Mouse (Mus musculus): ENCODE data around the gene Cldn12. TPM values are rescaled to one million over a fixed set of nuclear protein-coding genes. Genes with fewer than 3 reads are reported as not detected.

The Cldn12 gene
- 10 to 100 TPM in 1 of 2 experiments, 1 to 10 TPM in 1; 9.0 to 10.7 TPM for total RNA-seq (2021)
- long read RNA-seq, experiment 1, partial matches to known transcripts = 0 of 7 reads
- long read RNA-seq, experiment 1, other reads (novel, unspliced or antisense) = 2 of 7 reads
- long read RNA-seq, experiment 2, partial matches to known transcripts = 1 of 8 reads
- long read RNA-seq, experiment 2, other reads (novel, unspliced or antisense) = 1 of 8 reads

GRCm38 (mm10) chr5:5514196-5515076 lies at the start of gene Cldn12:
Gene Cldn12, minus strand, starts transcription at chr5:5514958.
- DNase-seq (ENCODE audit: low spot score) = peak; percentile 96

- no peak for DNase-seq (ENCODE audit: low spot score)
Observed at GRCm38 (mm10) chr5:5562435-5562834, 47.7 kb upstream of the Cldn12 start.

GRCm38 (mm10) chr5:5561041-5561706 lies 46.4 kb upstream of the Cldn12 start:
- DNase-seq (ENCODE audit: low spot score) = no peak

GRCm38 (mm10) chr5:5559798-5560197 lies 45.0 kb upstream of the Cldn12 start:
- no peak for DNase-seq (ENCODE audit: low spot score)

- peak; percentile 90 for DNase-seq (ENCODE audit: low spot score)
Observed at GRCm38 (mm10) chr5:5559079-5559740, 44.5 kb upstream of the Cldn12 start, which contains the start of gene Gtpbp10. Gene Gtpbp10, minus strand, starts transcription at chr5:5559538.

- DNase-seq (ENCODE audit: low spot score) = no peak
Observed at GRCm38 (mm10) chr5:5551110-5551509, 36.4 kb upstream of the Cldn12 start.

- no peak for DNase-seq (ENCODE audit: low spot score)
Observed at GRCm38 (mm10) chr5:5540385-5540784, 25.6 kb upstream of the Cldn12 start.

GRCm38 (mm10) chr5:5539771-5540170 lies 25.0 kb upstream of the Cldn12 start:
- DNase-seq (ENCODE audit: low spot score) = no peak

- DNase-seq (ENCODE audit: low spot score) = no peak
Observed at GRCm38 (mm10) chr5:5536131-5536530, 21.4 kb upstream of the Cldn12 start.

GRCm38 (mm10) chr5:5533656-5534420 lies 19.1 kb upstream of the Cldn12 start:
- DNase-seq (ENCODE audit: low spot score) = no peak

- DNase-seq (ENCODE audit: low spot score) = no peak
Observed at GRCm38 (mm10) chr5:5515411-5515810, 653 bp upstream of the Cldn12 start.

- DNase-seq (ENCODE audit: low spot score) = no peak
Observed at GRCm38 (mm10) chr5:5511401-5511800, 3.4 kb downstream of the Cldn12 start.

GRCm38 (mm10) chr5:5510989-5511388 lies 3.8 kb downstream of the Cldn12 start:
- DNase-seq (ENCODE audit: low spot score) = no peak

GRCm38 (mm10) chr5:5510304-5510887 lies 4.4 kb downstream of the Cldn12 start:
- DNase-seq (ENCODE audit: low spot score) = no peak

GRCm38 (mm10) chr5:5508231-5508630 lies 6.5 kb downstream of the Cldn12 start:
- DNase-seq (ENCODE audit: low spot score) = no peak

GRCm38 (mm10) chr5:5507701-5508225 lies 7.0 kb downstream of the Cldn12 start:
- peak; percentile 43 for DNase-seq (ENCODE audit: low spot score)

GRCm38 (mm10) chr5:5504456-5504855 lies 10.3 kb downstream of the Cldn12 start:
- no peak for DNase-seq (ENCODE audit: low spot score)

GRCm38 (mm10) chr5:5503381-5503780 lies 11.4 kb downstream of the Cldn12 start:
- peak; percentile 26 for DNase-seq (ENCODE audit: low spot score)

GRCm38 (mm10) chr5:5501583-5501982 lies 13.2 kb downstream of the Cldn12 start:
- DNase-seq (ENCODE audit: low spot score) = no peak

- DNase-seq (ENCODE audit: low spot score) = no peak
Observed at GRCm38 (mm10) chr5:5496393-5496792, 18.4 kb downstream of the Cldn12 start.
